Mouse (Mus musculus) common myeloid progenitor, adult 5-6 weeks (primary cell): ENCODE measurements around the gene Gm44511. TPM values are rescaled to one million over a fixed set of nuclear protein-coding genes. Genes with fewer than 3 reads are reported as not detected.
A peak's percentile ranks its signal among the peaks of the same experiment; 100 is the strongest.

Experiments used
- ATAC-seq: replicated peaks from 2 replicates; pipeline ENCODE4 v1.8.0; 2016; ENCODE audit warnings: low read depth, mild to moderate bottlenecking, moderate TSS enrichment, inconsistent platforms; ENCODE audit not compliant: poor library complexity, severe bottlenecking
- total RNA-seq: library from RNA; stranded (forward); fragments of 200-1000, 187-1606 nt; gene quantifications from 2 replicates; pipeline ENCODE4 v1.2.3, GENCODE M21; 2017

Gm44511 gene
- 1.5 and 2.0 TPM in 2 replicates for total RNA-seq

DNA sequence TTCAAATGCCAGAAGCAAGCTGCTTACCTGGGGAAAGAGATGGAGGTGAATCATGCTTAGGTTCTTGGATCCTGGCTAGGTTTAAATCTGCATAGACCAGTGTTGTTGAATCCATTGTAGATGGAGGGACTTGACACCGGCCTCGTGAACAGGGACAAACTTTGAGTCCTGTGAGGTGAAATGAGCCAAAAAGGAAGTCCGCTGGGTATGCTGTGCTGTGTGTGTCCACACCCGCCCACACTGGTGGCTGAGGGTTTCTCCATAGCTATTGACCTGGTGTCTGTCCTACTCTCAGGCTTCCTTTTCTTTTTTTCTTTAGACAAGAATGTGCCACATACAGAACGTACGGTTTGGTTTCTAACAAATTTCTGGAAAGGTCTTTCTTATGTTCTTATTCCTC is at the start of gene Gm44511, which contains the start of gene Klrb1b:
Gm44511 (minus strand) TSS at position 184 of the 400 bp plus-strand sequence.
Klrb1b (minus strand) TSS at position 200 of the 400 bp plus-strand sequence.
- ATAC-seq, result 0 out of 2 replicates have a peak, but pooled peaks have one; percentile 26

DNA sequence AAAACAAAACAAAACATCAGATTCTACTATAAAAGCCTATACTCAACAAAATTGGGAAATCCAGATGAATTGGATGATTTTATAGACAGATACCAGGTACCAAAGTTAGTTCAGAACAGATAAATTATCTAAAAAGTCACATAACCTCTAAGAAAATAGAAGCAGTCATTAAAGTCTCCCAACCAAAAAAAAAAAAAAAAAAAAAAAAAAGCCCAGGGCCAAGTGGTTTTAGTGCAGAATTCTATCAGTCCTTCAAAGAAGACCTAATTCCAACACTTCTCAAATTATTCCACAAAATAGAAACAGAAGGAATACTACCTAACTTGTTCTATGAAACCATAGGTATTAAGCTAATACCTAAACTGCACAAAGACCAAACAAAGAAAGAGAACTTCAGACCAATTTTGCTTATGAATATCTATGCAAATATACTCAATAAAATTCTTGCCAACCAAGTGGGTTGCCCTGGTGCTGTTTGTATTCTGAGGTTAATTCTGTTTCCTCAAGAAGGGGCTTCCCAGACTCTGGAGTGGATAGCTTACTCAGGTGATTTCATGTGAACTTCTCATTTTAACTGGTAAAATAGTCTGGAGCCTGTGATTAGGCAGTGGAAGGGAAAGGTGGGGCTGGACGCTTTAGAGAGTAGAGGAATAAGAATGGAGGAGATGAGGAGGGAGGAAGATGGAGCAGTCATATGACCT is 45.9 kb upstream of the Gm44511 start:
- no peak for ATAC-seq

DNA sequence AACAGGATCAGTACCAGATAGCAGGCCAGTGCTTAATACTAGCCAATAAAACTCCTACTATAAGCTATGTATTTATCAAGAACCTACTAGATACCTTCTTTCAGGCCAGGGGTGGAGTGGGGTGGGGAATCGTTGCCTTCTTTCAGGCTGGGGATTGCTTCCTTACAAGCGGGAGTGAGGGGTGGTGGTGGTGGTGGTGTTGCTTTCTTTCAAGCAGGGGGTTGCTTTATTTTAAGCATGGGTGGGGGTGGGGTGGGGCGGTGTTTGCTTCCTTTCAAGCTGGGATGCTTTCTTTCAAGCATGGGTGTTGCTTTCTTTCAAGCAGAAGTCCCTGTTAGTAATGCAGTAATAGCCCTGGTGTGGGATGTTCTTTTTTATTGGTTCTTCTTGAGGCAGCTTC is 42.7 kb upstream of the Gm44511 start:
- no peak for ATAC-seq

DNA sequence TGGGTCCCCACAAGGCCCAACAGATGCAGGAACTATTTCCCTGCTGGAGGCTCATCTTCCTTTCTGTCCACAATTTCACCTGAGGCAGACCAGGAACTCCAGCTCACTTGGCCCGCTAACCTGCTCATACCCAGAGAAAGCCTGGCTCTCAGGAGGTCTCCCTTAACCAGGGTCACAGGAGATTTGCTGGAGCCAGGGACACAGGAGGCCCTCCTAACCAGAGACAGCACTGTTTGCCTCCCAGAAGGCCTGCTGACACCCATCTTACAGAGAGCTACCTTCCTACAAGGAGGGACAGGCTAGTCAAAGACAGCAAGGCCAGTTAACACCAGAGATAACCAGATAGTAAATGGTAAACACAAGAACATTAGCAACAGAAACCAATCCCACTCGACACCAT is 31.9 kb upstream of the Gm44511 start:
- ATAC-seq, result no peak

DNA sequence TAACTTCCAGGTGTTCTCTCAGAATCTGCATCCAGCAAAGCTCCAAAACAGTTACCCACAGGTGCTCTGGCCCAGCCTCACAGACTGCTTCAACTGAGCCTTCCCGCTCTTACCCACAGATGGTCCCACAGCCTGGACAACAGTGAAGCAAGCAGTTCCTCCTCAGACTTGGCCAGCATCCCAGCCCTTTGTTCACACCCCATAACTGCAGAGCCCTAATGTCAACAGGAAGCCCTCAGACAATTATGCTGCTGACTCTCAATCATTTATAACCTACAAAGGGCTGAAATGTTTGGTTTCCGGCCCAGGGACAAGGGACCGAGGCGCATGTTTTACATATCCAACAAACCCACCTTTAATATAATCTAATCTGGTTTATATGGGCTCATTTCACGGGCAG is 30.1 kb upstream of the Gm44511 start:
- peak; percentile 86 for ATAC-seq

DNA sequence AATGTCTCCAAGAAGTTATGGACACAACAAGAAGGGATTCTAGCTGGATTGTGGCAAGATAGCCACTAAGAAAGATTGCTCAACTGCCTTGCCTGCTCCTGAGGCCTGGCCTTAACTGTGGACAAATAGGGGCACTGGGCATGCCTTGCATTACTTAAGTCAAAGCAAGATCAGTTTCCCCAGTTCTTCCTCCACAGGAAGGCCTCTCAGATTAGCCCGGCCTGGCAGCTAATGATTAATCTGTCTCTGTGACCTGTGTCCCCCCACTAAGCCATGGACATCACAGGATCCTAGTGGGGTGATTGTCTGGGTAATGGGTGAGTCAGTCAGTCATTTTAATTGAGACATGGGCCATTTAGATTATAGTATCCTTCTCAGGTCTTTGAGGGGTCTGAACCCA is 29.4 kb upstream of the Gm44511 start:
- no peak for ATAC-seq

DNA sequence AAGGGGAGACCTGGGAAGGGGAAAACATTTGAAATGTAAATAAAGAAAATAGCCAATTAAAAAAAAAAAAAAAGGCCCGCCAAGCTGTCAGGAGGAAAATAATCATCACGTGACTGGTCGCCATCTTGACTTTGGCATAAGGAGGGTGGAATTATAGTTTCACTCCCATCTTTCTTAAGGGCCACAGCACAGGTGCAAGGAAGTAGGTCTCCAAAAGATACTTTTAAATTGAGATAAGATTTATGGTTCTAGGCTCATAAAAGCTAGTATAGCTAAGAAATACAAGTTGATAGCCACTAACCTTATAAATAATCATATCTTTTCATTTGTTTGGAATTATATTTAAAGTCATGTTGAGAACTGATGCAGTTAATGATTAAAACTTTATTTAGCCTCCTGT is 28.8 kb upstream of the Gm44511 start:
- no peak for ATAC-seq

DNA sequence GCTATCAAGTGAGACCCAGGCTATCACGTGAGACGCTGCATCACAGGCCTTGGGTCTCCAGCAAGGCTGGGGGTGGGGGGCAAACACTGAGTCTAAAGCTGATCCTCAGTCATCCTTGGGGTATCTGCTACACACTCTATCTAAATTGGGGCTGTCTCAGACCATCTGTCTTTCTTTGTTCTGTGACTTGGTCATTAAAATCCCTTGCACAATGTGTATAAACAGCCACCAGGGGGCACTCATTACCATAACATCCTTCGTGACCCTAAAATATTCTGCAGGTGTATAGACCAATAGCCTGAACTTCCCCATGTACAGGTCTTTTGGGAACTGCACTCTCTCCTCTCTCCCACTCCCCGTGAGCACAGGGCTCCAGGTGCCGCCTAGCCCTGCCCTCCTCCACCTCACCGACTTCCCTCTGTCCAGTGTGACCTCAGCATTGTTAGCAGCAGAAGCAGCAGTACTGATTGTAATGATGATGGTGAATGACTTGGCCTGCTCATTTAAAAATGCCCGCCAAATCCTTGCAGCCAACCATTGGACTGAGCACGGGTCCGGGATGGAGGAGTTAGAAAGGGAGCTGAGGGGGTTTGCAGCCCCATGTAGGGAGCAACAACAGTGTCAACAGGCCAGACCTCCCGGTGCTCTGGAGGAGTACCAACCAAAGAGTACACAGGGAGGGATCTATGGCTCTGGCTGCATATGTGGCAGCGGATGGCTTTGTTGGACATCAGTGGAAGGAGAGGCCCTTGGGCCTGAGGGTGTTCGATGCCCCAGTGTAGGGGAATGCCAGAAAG is 28.1 kb upstream of the Gm44511 start:
- peak; percentile 52 for ATAC-seq

DNA sequence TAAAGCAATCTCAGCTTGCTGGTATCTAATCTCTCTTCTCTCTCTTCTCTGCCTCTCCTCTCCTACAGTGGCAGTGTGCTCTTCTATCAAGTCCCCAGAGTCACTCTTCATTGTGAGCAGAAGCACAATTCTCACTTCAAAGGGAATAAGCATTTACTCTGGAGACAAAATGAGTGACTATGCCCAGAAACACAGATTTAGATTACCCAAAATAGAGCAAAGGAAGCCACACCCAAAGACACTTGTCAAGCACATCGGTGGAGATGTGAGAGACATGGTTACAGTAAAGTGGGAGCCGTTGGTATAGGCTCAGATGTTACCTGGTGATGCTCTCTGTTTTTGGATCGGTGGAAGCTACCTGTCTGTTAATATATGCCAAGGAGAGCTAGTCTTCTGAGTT is 26.7 kb upstream of the Gm44511 start:
- no peak for ATAC-seq

DNA sequence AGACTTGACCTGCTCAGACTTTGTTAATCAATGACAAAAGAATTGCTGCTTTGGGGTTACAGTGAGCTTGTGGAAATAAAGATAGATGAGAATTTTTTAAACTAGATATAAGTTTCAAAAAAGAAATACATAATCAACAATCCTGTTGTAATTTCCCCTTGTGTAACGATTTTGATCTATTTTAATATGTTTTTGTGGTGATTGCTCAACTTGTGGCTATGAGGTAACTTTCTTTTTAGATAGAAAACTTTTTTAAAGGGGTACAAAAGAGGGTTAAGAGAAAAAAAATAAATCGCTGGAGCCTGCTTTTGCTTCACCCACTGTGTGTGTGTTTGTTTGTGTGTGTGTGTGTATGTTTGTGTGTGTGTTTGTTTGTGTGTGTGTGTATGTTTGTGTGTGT is 25.0 kb upstream of the Gm44511 start:
- ATAC-seq, result no peak

DNA sequence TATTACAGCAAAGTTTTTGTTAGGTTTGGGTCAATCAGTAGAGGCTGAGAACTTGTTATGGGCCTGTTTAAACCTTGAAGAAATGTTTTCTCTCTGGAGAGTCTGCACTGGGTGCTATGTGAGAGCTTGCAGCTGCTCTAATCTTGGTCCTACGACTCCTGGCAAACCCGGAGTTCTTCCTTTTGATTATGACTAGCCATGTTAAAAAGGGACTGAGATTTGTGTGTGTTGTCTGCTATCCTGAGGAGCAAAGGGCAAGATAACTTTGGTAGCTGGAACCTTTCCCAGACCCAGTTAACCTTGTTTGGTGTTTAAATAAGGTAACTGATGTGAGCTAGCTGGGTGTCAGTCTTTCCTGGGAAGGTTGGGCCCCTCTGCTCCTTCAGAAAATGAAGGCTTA is 24.6 kb upstream of the Gm44511 start:
- ATAC-seq, result no peak

DNA sequence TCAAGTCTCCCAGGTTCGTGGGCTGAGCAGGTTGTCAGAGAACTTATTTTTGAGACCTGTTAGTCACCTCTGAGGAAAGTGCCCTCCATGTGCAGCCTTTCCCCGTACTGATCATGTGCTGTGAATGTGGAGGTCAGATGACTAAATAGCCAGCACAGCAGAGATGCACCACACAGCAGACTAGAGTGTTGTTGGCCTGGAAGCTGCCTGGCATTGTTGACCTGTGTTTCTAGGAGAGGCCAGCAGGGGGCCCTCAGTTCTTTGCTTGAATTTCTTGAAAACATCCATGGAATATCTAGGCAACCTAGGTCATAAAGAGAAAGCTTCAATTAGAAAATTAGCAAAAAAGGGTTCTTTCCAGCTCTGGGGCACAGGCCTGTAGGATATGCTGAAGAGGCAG is 23.8 kb upstream of the Gm44511 start:
- peak; percentile 30 for ATAC-seq

DNA sequence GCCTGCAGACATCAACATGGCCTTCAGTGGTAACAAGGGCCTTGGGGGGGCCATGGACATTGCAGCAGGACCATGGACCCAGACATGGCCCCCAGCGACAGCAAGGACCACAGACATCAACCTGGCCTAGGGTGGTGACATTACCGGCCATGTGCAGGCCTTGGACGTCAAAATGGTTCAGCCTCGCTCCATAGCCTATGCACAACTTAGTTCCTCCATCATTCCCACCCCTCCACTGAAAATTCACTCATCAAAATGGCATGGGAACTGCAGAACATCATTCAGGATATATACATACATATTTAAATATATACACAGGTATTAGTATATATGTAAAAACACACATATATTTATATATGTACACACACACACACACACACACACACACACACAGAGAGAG is 21.3 kb upstream of the Gm44511 start:
- no peak for ATAC-seq

DNA sequence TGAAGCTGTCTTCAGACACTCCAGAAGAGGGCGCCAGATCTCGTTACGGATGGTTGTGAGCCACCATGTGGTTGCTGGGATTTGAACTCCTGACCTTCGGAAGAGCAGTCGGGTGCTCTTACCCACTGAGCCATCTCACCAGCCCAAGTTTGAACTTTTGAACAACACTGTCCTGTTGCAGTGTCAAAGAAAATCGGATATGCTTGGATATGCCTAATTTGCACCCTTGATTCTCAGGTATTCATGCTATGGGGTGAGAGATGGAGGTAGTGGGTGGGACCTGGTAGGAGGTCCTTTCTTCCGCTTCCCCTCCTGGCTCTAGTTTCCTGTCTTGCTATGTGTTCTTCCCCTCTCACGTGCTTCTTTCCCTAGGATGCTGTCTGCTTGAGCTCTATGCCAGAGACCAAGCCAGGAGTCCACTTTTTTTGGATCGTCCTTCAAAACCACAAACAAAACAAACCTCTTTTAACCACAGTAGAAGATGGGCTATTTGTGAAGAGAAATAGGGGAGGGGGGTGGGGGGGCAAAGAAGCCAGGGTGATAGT is 20.0 kb upstream of the Gm44511 start:
- ATAC-seq, result no peak

DNA sequence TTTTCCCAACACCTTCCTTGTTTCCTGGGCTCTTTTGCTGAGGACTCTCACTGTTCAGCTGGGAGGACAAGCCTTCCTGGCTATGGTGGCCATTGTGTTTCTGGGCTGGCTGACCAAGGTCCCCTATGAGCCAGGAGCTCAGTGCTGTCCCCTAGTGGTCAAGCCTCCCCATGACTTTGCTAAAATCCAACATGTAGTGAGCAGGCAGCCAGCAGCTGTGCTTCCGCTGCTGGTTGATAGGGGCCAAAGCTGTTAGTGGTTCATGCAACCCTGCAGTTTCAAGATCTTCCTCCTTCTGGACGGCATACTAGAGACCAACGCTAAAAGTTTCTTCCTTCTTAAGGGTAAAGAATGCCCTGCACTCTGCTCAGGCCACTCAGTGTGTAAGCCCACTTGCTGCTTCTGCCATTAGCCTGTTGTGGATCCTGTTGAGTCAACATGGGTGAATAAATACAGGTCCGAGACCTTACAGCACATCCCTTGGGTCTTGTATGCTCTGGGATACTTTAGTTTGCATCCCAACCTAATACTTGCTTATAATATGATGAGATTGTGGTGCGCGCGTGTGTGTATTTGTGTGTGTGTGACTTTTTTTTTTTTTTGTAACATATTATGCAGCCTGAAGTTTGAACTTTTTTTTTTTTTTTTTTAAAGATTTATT is 19.3 kb upstream of the Gm44511 start:
- peak; percentile 58 for ATAC-seq

DNA sequence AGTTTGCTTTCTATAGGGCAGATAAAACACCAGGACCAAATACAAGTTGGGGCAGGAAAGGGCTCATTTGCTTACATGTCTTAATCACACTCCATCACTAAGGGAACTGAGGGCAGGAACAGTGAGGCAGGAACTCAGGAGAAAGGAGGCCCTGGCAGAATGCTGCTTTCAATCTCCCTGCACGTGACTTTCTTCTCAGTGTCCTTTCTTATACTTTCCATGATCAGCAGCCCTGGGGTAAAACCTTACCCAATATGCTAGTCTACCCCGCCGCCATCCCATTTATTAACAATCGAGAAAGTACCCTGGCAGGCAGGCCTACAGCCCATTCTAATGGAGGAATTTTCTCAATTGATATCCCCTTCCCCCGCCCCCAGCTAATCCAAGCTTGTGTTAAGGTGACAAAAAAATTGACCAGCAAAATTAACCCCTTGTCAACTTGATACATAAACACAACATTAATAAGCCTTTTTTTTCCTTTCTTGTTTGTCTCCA is 18.5 kb upstream of the Gm44511 start:
- no peak for ATAC-seq

DNA sequence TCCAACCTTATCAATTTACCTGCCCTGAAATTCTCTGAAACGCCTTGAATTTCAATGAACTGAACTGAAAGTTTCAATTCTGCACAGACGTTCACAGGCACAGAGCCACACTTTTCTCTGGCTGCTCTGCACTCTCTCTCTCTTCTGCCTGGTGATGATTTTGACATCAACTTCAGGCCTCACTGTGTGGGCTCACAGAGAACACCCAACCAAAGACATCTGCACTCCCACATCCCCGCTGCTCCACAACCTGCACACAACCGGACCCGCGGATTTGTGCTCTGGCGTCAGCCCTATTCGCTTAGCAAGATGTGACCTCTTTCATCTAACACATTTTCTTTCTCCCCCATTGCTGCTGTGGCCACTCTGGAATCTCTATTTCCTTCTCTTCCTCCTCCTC is 18.0 kb upstream of the Gm44511 start:
- no peak for ATAC-seq

DNA sequence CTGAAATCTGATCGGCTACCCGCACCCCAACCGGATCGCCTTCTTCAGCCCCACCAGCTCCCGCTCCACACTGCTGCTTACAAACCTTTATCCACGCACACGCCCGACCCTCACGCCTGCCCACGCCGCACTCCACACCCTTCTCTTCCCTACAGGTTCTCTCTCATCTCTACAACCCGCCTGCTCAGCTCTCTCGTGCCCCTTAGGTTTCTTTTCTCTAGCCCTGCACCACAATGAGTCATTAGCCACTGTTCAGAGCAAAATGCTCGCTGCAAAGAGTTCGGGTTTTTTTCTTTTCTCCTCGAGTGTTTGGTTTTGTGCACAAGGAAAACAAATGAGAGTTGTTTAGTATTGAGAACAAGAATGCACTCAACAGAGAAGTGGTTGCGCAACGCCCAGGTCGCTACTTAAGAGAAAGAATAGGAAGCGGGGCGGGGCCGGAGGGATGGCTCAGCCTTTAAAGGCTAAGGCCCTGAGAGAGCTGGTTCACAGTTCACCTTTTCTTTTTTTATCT is 17.4 kb upstream of the Gm44511 start:
- ATAC-seq, result peak; percentile 19

DNA sequence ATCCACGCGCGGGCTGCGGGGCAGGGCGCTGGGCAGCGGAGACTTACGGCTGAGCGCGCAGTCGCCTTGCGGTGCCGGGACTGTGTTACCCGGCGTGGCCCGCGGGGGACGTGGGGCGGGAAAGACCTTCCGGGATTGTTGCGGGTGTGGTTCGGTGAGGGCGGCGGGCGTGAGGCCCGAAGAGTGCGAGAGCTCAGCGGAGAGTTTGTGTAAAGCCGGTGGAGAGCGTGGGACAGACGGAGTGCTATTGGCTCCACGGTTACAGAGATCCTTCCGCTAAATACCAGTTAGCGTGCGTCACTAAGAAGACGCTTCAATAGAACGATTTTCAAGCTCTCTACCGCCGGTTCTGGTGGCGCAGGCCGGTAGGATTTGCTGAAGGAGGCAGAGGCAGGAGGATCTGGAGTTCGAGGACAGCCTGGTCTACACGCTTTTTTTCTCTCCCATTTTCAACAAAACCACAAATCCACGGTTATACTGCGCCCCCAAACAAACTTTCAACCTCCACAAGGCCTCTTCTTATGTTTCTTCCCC is 16.9 kb upstream of the Gm44511 start:
- peak; percentile 48 for ATAC-seq

DNA sequence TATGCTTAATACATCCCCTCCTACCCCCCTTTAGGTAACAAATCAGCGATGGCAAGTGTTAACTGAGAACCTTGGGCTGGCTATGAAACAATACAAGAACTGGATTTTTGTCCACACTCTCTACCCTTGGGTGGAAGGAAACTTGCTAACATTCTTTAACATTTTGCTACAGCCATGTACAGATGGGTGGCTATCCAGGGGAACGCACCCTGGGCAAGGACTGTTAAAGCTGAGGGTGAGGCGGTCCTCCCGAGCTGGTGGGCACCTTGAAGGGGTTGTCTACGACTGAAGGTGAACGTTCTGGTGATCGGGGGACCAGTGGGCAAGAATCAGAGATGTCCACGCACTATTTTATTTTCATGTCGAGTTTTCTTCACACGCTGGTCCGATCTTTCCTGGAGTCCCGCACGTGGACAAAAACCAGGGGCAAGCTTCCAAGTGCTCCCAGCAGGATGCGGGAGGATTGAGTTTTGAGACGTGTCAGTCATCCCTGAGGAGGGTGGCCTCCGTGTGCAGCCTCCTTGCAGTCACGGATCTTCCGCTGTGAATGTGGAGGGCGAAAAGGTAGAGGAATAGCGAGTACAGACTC is 16.3 kb upstream of the Gm44511 start:
- no peak for ATAC-seq
